Mouse (Mus musculus) right cerebral cortex, postnatal 14 days (tissue): ENCODE results near the gene Cadm1.

Source experiments
- DNase-seq: peaks from one replicate; pipeline ENCODE4 v3.0.0; 2022

Cadm1 gene

GRCm38 (mm10) chr9:47882372-47882771, 352.4 kb downstream of the Cadm1 start:
- no peak for DNase-seq

GRCm38 (mm10) chr9:47891721-47892120, 361.7 kb downstream of the Cadm1 start:
- DNase-seq = no peak

GRCm38 (mm10) chr9:47892995-47893394, 363.0 kb downstream of the Cadm1 start:
- no peak for DNase-seq

DNA sequence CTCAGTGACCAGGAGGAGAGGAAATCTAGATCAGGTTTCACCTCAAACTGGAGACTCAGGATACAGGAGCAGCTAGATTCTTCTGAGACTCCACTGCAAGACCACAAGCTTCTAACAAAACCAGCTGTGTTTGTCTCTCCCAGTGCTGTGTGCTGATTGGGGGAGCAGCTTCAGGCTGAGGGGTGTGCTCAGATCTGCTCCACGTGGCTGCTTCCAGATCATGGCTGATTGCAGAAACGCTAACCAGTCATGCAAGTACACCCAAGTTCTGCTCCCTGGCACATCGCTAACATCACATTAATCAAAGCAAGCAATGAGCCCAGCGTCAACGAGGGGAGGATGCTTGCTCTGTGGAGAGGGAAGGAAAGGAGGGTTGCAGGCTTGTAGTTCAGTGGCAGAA, 364.1 kb downstream of the Cadm1 start:
- no peak for DNase-seq

DNA sequence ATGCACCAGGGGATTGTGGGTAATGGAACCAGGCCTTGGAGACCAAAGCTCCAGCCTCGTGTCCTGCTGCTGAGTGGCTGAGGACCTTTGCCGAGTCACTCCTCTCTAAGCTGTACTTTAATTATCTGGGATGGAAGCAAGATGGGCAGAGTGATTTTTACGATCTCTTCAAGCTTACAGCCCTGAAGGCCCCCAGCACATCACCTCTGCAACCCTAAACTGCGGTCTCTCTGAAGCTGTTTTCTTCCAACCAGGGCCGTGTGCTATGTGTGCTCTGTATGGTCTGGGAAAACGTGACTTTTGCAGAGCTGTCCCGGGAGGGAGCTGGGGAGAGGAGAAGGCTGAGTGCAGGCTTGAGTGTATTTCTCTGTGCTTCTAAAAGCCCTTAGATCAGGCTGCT, 364.7 kb downstream of the Cadm1 start:
- DNase-seq = no peak

DNA sequence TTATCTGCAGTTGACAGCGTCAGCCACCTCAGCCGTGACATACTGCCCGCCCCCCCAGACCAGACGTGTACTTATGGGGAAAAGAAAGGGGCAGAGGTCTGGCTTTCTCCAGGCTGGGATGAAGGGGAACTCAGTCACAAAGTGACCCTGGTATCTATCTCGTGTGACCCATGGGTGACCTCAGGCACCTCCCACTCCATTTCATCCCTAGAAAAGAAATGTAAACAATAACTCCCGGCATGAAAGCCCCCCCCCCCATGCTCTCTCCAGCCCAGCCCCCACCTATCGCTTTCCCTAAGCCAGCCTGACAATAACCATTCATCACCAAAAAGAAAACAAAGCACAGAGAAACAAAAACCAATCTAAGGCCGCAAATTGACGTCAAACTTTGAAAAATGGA, 365.1 kb downstream of the Cadm1 start:
- no peak for DNase-seq

GRCm38 (mm10) chr9:47900734-47901133, 370.8 kb downstream of the Cadm1 start:
- DNase-seq = no peak

DNA sequence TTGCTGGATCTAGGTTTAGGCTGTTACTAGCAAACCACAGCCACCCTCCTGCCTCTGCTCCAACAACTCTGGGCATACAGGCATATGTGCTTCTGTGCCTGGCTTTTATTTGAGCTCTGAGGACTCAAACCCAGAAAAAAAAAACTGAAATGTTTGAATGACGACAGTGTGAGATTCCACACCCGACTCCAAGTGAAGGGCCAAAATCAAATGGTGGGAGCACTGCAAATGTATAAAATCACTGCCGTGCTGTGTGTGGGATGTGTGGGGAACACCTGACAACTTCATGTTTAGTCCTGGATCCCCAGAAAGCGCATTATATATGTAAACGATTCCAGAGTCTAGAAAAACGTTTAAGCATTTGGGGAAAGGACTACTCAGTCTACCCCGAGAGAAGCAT, 373.7 kb downstream of the Cadm1 start:
- DNase-seq = no peak

- DNase-seq = no peak
Measured at GRCm38 (mm10) chr9:47904339-47904922, 374.5 kb downstream of the Cadm1 start.

- no peak for DNase-seq
Measured at GRCm38 (mm10) chr9:47906521-47906920, 376.5 kb downstream of the Cadm1 start.
